Mouse (Mus musculus) megakaryocyte-erythroid progenitor cell, adult 5-6 weeks (primary cell): ENCODE data around the gene Gcc1. TPM values are rescaled to one million over a fixed set of nuclear protein-coding genes. Genes with fewer than 3 reads are reported as not detected.

ENCODE experiments used
- ATAC-seq: replicated peaks from 2 replicates; pipeline ENCODE4 v1.8.0; 2016; ENCODE audit warnings: mild to moderate bottlenecking, inconsistent platforms; ENCODE audit not compliant: severe bottlenecking, poor library complexity, low FRiP score, low TSS enrichment
- total RNA-seq, 2 experiments: library from RNA; stranded (forward) in 1 of 2; stranded (reverse) in 1 of 2; fragments of 200-1000, 215-1000 nt in 1 of 2; fragments of >200 nt in 1 of 2; fragmentation: Nextera tagmentation in 1 of 2; gene quantifications; 2 replicates each; pipeline ENCODE4 v1.2.3; 2014 to 2017

The Gcc1 gene
- total RNA-seq, 2 experiments from 2014 or later, result 4.3 to 12.1 TPM

DNA sequence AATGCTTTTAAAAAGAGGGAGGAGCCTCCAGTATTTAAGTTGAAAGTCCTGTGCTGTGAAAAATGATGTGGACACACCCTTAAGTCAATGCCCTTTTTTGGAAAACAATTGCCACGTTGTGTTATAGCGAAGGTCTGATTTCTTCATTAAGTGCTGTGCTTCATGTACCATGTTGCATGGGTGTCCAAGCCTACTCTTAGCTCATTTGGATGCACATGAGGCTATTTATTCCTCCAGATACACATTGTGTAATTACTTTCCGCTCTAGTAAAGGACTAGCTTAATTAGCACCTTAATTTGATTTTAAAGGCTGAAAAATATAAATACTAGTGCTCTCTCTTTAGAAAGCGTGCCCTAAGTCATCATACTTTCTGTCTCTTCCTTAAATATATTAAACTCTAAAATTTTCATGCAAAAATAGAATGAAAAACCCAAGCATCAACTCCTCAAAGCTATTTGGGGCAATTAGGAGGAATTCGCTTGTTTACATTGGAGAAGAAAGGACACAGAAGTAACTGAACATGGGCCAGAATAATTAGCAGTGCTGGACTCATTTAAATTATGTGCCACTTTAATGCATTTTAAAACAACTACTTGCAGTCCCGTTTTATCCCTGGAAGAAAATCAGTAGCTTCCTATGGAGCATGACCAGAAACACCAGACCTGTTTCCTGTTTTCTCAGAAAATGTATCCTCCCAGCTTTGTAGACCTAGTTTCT lies 58.1 kb downstream of the Gcc1 start:
- ATAC-seq, result no peak

DNA sequence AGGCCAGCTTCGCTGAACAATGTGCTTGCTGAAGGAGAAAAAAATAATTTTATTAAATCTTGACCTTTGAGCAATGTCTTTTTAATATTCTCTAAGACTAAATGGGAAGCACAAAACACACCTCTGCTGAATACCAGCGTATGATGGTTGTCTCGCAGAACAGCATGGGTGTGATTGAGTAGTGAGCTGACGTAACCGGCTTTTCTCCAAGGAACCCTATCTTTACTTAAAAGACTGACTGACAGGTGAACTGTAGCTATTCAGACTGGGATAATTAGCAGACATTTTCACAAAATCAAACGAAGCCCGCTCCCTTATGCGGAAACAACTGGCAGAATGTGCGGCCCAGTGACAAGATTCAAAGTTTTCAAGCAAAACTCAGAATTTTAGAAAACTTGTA lies 60.6 kb downstream of the Gcc1 start:
- no peak for ATAC-seq

Other genes starting within 250 kb of the Gcc1 start
- 73.2 and 81.9 TPM in 2 replicates for gene Zfp800, start 30.4 kb downstream of the Gcc1 start, total RNA-seq (2014; fragmentation: Nextera tagmentation)
- gene Zfp800, start 30.4 kb downstream of the Gcc1 start, total RNA-seq (2017), result 112 and 158 TPM in 2 replicates
- gene Arf5, start 4.8 kb downstream of the Gcc1 start, total RNA-seq (2014; fragmentation: Nextera tagmentation), result 74.2 and 89.2 TPM in 2 replicates
- 43.2 and 45.6 TPM in 2 replicates for gene Arf5, start 4.8 kb downstream of the Gcc1 start, total RNA-seq (2017)
- gene Fscn3, start 601 bp downstream of the Gcc1 start, total RNA-seq (2014; fragmentation: Nextera tagmentation), result 0.32 and 0.48 TPM in 2 replicates
- gene Fscn3, start 601 bp downstream of the Gcc1 start, total RNA-seq (2017), result not detected in 2 replicates
- not detected in 2 replicates for gene Pax4, start 21.0 kb upstream of the Gcc1 start, total RNA-seq (2014; fragmentation: Nextera tagmentation)
- not detected in 2 replicates for gene Pax4, start 21.0 kb upstream of the Gcc1 start, total RNA-seq (2017)
- gene Snd1, start 46.7 kb upstream of the Gcc1 start, total RNA-seq (2014; fragmentation: Nextera tagmentation), result 65.7 and 94.3 TPM in 2 replicates
- gene Snd1, start 46.7 kb upstream of the Gcc1 start, total RNA-seq (2017), result 80.6 and 188 TPM in 2 replicates